Mouse (Mus musculus): ENCODE results near the gene Macrod1. TPM values are rescaled to one million over a fixed set of nuclear protein-coding genes. Genes with fewer than 3 reads are reported as not detected.
A peak's percentile ranks its signal among the peaks of the same experiment; 100 is the strongest.

The Macrod1 gene
- total RNA-seq, 2 experiments from 2014 or later, result 201 to 216 TPM

DNA sequence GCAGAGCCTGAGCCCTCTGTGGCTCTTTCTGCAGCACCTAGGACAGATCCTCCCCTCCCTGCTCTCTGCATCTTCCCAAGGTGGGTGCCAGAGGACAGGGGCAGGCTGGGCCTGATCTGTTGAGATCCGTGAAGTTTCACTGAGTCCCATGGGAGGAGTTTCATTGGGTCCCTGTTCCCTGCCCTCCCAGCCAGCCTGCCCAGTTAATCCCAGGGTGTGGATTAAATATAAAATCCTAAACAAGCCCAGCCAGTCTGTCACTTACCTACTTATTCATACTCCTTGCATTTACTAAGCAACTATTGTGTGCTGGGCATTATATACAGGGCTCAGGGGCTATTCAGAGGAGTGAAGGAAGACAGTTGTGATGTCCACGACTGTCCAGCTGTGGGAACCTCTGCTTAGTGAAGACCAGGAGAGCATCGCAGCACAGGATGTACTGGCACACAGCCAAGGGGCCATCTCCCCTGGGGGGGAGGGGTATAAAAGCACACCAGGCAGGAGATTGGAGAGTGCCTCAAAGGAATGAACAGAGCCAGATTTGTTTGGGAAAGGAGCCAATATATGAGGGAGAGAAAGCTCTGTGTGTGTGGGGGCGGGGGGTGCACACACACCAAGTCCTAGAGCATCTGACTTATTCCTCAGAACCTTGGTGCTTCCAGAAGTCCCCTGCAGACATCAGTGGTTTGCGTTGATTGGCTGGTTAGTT, 85.8 kb downstream of the Macrod1 start:
- no peak for DNase-seq

DNA sequence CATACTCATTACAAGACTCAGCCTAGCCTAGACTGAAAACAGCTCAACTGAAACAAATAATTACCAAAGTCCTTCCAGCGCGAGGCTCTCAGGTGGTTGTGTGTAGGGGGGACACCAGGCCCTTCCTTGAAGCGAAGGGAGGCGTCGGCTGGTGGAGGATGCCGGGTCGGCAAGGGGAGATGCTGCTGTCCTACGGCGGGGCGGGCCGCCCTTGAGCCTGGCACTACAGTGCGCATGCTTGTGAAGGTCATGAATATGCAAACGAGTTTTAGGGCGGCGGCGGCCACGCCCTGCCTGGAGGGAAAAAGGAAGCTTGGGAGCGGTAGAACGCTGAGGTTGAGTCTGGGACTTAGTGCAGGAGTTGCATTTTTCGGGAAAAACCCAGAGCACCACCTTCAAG, 87.2 kb downstream of the Macrod1 start:
- DNase-seq, result peak; percentile 72

DNA sequence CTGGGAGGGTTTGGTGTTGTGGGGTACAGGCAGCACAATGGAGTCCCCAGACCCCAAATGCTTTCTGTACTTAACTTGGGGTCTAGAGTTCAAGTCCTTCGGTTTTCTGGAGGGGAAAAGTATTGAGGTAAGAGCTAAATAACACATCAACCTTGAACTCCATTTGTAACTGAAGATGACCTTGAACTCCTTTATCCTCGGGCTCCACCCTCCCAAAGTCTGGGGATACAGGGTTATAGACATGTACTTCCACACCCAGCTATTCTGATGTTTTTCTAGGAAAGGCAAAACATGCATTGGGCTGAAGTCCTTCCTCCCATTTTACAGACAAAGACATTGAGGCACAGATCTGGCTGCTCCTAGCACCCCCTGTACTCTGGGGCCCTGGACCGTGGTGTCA, 87.8 kb downstream of the Macrod1 start:
- no peak for DNase-seq

DNA sequence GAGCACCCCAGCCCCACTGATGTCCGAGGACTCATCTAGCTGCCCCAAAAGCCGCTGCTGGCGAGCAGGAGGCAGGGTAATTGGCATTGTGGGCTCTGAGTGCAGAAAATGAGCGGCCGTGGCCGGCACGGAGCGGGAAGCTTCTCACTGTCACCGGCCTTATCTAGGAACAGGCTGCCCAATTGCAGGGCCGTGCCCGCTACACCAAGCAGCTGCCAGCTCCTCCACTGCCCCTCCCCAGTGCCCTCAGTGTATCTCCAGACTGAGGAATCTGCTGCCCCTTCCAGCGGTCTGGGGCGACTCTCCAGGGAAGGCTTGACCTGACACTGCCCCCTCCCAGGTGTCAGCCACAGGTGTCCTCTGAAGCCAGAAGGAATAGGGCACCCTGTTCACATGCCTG, 89.8 kb downstream of the Macrod1 start:
- no peak for DNase-seq

DNA sequence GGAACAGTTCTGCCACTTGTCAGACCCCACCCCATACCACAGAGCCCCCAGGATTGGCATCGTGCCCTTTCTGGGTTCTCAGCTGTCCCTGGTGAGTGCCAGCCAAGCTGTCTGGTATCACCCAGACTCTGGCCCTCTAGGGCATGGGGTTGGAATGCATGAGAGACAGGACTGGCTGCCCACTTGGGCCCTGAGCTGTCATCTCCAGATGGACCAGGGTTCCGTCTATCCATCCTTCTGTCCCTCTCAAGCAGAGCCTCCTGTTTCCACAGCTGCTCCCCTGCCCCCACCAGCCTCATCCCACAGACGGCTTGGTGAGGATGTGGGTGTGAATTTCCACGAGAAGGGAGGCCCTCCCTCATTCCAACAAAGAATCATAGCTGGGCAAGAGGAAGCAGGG, 91.5 kb downstream of the Macrod1 start:
- peak; percentile 39 for DNase-seq

DNA sequence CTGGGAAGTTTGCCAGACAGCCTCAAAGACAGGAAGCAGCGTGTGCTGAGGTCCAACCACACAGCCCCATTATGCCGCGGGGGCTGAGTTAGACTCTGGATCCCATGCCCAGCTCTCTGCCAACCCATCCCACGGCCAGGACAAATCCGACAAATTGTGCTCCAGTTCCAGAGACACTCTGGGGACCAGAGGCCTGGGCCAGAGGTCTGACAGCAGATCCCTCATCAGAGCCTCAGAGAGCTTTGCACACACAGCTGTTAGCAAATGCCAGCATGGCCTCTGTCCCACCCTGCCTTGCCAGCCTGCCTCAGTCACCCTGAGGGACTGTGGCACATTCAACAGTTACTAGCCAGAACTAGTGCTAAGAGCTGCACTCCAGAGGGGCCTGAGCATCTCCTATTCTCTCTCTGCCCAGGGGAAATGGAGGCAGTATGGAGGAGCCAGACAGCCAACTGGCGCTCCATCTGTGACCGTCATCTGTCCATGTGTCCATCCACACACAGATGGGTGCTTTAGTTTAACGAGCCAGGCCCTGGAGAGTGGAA, 92.0 kb downstream of the Macrod1 start:
- no peak for DNase-seq

DNA sequence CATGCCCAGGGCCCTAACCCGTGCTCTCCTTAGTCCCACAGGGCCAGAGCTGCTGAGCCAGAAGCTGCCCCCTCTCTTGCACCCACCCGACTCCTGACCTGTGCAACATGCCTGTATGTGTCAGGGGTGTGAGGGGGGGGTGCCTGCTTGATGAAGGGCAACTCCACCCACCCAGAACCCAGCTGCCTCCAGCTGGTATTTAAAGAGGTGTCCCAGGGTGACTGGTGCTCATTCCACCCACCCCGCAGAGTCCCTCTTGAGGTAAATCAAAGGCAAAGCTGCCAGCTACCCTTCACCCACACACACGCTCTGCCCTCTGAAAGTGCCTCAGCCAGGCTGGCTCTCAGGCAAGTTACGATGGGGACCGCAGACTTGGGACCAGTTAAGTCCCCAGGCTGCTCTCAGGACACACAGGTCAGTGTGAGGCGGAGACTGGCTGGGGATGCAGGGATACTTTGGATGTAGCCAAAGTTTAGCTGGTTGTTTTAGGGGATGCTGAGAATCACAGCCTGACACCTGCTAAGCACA, 92.6 kb downstream of the Macrod1 start:
- no peak for DNase-seq

DNA sequence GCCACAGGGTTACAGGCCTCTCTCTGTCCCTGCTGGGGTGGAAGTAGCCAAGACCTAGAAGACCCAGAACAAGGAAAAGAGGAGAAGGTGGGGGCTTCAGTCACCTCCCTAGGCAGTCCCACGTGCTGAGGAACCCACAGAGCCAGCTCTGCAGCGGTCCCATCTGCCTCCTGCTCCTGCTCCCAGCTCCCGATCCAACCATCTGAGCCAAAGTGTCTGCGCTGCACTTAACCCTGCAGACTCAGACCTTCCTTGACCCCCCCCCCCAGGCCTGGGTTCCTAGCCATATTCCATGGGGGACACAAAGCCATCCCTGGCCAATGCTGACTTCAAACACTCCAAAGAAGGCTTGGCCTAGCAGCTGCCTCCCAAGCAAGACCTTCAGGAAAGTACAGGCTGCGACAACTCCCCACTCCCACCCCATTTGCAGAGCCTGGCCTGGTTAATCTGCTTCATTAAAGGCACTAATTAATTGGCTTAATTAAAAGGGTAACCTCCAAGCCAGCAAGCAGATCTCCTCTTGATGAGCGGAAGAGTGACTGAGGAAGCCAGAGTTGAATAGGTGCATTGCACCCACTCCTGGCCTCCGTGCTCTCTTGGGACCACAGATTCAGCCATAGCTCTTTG, 94.8 kb downstream of the Macrod1 start:
- DNase-seq, result no peak

DNA sequence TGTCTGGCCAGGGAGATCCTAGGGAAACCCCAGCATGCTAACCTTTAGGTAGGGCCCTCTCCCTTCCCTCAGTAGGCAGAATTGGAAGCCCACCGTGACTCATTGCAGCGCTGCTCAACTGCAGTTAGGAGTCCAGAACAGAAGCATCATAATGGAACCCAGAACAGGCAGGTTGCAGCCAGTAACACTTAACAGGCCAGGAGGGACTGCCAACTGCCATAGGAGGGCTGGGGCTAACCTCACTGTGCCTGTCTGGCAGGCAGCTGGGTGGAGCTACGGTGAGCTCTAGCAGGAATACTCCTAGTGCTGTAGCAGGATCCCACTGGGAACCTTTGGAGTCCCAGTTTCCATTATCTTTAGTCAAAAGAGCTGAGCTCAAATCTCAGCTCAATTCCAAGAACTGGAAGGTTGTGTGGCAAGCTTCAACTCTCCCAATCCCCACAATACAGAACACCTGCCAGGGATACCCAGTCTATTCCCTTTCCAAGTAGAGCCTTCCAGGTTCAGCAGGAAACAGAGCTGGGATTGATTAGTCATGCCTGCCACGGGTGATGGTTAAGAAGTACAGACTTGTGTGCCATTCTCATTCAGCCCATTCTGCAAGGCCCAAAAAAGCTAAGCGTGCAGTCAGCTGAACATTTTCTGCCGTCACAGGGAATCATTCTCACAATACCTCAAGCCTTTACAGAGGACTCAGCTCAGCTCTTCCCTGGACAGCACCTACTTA, 95.5 kb downstream of the Macrod1 start:
- no peak for DNase-seq

DNA sequence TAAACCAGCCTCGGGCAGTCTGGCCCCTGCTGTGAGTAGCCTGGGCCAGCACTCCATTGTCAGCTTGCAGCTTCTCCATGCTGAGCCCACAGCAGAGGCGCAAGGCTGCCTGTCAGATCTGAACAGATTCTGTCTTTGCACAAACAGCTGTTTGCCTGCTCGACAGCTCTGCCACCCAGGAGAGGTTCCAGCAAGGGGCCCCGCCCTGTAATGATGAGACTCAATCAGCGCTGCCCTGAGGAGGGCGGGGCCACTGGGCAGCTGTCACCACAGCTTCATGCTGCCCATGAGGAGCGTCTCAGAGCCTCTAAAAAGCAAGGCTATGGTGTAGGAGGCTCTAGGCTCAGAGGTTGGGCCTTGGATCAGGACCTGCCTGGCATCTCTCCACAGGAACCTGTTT, 96.6 kb downstream of the Macrod1 start:
- DNase-seq, result peak; percentile 68

DNA sequence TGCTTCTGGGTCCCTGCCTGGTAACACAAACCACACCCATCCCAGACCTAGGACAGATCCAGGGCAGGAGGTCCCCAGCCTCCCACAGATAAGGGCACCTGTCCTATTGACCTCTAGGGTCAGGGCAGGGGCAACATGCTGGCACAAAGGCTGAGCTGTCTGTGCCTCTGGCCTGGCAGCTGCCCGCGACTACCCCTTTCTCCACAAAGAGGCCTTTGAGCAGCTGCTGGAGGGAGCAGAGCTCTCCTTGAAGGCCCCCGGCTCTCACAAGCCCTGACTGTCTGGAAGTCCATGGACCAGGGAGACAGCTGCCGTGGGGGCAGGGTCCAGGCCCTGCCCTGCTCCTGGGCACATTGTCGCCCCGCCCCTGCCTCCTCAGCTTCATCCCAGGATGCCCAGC, 98.6 kb downstream of the Macrod1 start:
- DNase-seq, result peak; percentile 42

GRCm38 (mm10) chr19:7157734-7158133, 101.1 kb downstream of the Macrod1 start:
- no peak for DNase-seq

DNA sequence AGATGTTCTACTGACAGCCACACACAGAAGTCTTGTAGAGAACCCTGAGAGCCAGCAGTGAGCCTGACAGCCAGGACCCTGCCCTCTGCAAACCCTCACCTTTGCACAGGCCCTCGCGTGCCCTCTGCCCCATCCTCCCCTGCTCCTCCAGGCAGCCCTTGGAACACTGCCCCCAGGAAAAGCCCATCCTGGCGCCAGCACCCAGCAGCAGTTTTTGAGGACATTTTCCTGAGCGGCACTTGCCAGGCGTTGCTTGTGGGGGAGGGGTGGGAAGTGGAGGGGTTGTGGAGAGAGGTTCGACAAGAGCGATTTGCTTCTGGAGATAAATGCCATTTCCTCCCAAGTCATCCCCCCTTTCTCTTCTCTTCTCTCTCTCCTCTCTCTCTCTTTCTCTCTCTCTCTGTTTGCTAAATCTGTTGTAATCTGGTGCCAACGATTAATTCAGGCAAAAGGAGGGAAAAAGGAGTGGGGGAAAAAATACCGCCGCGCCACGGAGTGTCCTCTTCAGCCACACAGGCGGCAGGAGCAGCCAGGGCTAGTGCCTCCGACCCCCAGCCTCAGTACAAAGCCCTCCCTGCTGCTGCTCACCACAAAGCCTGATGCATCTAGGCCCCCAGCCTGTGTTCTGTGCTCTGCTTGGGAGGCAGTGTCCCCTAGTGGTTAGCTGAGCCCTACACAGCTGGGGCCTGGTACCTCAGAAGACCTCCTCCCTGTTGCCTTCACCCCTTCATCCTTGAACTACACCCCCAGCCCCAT, 103.7 kb downstream of the Macrod1 start:
- DNase-seq, result peak; percentile 41

DNA sequence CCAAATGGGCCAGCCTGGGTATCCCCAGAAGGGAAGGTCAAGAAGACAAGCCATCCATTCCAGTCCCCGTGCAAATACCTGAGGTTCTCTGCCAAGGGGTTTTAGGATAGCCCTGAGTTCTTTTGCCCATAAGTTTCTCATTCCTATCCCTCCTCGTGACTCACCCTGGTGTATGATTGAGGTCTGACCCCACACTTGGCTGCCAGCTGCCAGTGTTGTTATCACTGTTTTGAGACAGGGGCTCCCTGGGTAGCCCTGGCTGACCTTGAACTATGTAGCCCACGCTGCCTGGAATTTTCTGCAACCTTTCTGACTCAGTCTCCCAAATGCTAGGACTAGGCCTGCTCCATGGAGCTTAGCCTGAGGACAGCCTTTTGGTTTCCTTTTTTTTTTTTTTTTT, 104.5 kb downstream of the Macrod1 start:
- no peak for DNase-seq

- no peak for DNase-seq
Measured at GRCm38 (mm10) chr19:7164238-7164637, 107.6 kb downstream of the Macrod1 start.

DNA sequence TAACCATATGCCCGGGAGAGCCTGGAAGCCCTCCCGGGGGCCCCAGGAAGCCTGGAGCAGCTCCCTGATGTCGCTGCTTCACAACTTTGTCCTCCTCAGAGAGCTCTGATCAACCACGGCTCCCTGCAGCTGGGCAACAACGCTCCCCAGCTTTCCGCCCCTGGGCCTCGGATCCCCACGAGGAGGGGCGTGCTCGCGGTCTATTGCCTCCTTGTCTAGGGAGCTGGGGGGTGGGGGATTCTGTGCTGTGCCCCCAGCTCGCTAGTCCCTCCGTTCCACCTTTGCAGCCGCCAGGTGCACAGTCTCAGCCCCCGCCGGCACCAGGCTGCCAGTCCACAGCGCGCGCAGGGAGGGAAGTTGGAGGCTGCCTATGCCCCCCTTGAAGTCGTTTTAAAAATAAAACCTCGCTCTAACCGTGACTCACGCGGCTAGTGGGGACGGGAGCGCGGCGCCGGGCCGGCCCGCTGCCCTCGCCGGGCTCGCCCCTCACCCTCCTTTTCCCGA, 108.3 kb downstream of the Macrod1 start:
- DNase-seq, result no peak

DNA sequence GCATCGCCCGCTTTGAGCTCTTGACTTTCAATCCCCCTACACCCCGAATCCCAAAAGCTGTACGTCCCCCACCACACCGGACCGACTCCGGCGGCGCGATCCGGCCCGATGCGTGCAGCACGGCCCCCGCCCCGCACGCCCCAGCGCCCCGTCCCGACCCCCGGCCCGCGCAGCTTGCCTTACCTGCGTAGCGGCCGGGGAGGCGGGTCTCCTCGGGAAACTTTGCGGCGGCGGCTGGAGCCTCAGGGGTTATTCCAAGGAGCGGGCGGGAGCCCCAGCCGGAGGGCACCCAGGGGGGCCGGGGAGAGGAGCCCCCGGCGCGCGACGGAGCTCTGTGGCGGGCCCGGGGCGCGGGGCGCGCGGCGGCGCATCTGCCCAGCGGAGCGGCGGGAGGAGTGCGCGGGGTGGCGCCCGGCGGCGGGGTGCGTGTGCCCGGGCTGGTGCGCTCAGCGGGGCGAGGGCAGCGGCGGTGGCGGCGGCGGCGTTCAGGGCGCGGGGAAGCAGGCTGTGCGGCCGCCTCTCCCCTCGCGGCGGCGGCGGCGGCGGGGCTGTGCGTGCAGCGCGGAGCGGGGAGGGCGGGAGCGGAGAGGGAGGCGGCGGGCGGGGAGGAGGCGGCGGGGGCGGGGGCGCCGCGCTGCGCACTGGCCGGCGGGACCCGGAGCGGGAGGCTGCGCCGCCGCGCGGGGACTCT, 109.0 kb downstream of the Macrod1 start:
- peak; percentile 45 for DNase-seq

DNA sequence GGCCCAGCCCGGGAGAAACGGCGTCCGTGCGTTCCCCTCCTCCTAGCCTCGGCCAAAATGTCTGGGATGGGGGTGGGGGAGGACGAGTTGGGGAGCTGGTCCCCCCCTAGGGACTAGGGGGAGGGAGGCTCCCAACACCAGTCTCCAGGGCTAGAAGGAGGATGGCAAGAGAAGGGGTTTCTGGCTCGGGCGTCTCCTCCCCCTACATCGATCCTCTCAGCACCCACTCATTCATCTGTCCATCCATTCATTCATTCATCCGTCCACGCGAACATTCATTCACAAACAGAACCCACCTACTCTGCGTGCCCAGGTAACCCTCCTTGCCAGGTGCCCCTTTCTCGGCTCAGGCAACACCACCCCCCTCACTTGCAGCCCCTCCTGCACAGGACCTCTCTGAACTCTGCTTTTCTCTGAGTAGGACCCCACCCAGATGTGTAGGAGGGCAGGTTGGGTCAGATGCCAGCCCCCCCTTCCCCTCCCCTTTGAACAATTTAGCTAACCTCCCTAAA, 109.6 kb downstream of the Macrod1 start:
- DNase-seq, result no peak

GRCm38 (mm10) chr19:7166767-7167166, 110.2 kb downstream of the Macrod1 start:
- no peak for DNase-seq

- DNase-seq, result no peak
Measured at GRCm38 (mm10) chr19:7168423-7168822, 111.8 kb downstream of the Macrod1 start.

DNA sequence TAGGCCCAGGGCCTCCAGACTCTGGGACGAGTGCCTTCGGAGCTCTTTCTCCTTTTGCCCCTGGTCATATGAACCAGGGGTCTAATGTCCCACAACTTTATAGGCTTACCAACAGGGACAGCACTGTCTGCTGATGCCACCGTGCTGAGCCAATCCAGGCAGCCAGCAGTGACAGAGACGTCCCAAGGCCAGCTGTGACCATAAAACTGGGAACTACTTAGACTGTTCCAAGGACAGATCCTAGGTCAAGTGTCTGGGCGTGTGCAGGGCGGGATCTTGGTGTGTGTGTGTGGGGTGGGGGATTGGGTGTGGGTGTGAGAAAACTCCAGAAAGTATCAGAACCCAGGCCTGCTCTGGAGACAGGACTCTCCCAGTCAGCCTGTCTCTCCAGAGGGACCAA, 114.3 kb downstream of the Macrod1 start:
- DNase-seq, result no peak

All from gastrocnemius, postnatal 10 days (tissue).